Mouse (Mus musculus): ENCODE measurements at regions not wholly inside any gene's neighbourhood (a gene's known extent, or its start where the extent isn't known, plus 50 kb on each side); places are given as distances from the start of the nearest gene placed in this dataset.
"Not testable (repeated sequence)": the region's sequence is repeated elsewhere in the genome, so short reads cannot be mapped to it uniquely, and the experiment has no call there.

GRCm38 (mm10) chr12:65325347-65325746 is 100.0 kb downstream of the Wdr20rt start:
- DNase-seq (ENCODE audit: low spot score in 2 of 2): no peak

GRCm38 (mm10) chr12:65328532-65328931 is 103.2 kb downstream of the Wdr20rt start:
- no peak for DNase-seq (ENCODE audit: low spot score in 2 of 2)

- DNase-seq (ENCODE audit: low spot score in 2 of 2): no peak
Measured at GRCm38 (mm10) chr12:65329678-65330077, 104.4 kb downstream of the Wdr20rt start.

- DNase-seq (ENCODE audit: low spot score in 2 of 2): no peak
Measured at GRCm38 (mm10) chr12:65340009-65340408, 114.7 kb downstream of the Wdr20rt start.

- DNase-seq (ENCODE audit: low spot score in 2 of 2): no peak
Measured at GRCm38 (mm10) chr12:65347251-65347650, 121.9 kb downstream of the Wdr20rt start.

- no peak for DNase-seq (ENCODE audit: low spot score in 2 of 2)
Measured at GRCm38 (mm10) chr12:65349535-65349934, 124.2 kb downstream of the Wdr20rt start.

- DNase-seq (ENCODE audit: low spot score in 2 of 2): no peak
Measured at GRCm38 (mm10) chr12:65364179-65364578, 138.9 kb downstream of the Wdr20rt start.

GRCm38 (mm10) chr12:65367334-65367733 is 142.0 kb downstream of the Wdr20rt start:
- no peak for DNase-seq (ENCODE audit: low spot score in 2 of 2)

- no peak for DNase-seq (ENCODE audit: low spot score in 2 of 2)
Measured at GRCm38 (mm10) chr12:65367866-65368419, 142.6 kb downstream of the Wdr20rt start.

- DNase-seq (ENCODE audit: low spot score in 2 of 2): no peak
Measured at GRCm38 (mm10) chr12:65371650-65372049, 146.3 kb downstream of the Wdr20rt start.

- no peak for DNase-seq (ENCODE audit: low spot score in 2 of 2)
Measured at GRCm38 (mm10) chr12:65379321-65379720, 154.0 kb downstream of the Wdr20rt start.

GRCm38 (mm10) chr12:65382118-65382791 is 156.9 kb downstream of the Wdr20rt start:
- no peak for DNase-seq (ENCODE audit: low spot score in 2 of 2)

- not testable (repeated sequence) for DNase-seq (ENCODE audit: low spot score in 2 of 2)
Measured at GRCm38 (mm10) chr12:65382796-65383195, 157.5 kb downstream of the Wdr20rt start.

GRCm38 (mm10) chr12:65386005-65386645 is 160.8 kb downstream of the Wdr20rt start:
- no peak for DNase-seq (ENCODE audit: low spot score in 2 of 2)

- no peak for DNase-seq (ENCODE audit: low spot score in 2 of 2)
Measured at GRCm38 (mm10) chr12:65387042-65387441, 161.7 kb downstream of the Wdr20rt start.

GRCm38 (mm10) chr12:65389512-65389911 is 164.2 kb downstream of the Wdr20rt start:
- no peak for DNase-seq (ENCODE audit: low spot score in 2 of 2)

GRCm38 (mm10) chr12:65390330-65390729 is 165.0 kb downstream of the Wdr20rt start:
- peak; percentile 13 to 20 for DNase-seq (ENCODE audit: low spot score in 2 of 2)

GRCm38 (mm10) chr12:65401728-65402419 is 176.6 kb downstream of the Wdr20rt start:
- peak; percentile 19 to 58 for DNase-seq (ENCODE audit: low spot score in 2 of 2)

- DNase-seq (ENCODE audit: low spot score in 2 of 2): no peak
Measured at GRCm38 (mm10) chr12:65403124-65403523, 177.8 kb downstream of the Wdr20rt start.

GRCm38 (mm10) chr12:65413034-65413700 is 187.8 kb downstream of the Wdr20rt start:
- DNase-seq (ENCODE audit: low spot score in 2 of 2): no peak

- DNase-seq (ENCODE audit: low spot score in 2 of 2): no peak
Measured at GRCm38 (mm10) chr12:65414393-65414792, 189.1 kb downstream of the Wdr20rt start.

- no peak for DNase-seq (ENCODE audit: low spot score in 2 of 2)
Measured at GRCm38 (mm10) chr12:65416909-65417308, 191.6 kb downstream of the Wdr20rt start.

Data from frontal cortex, postnatal 14 days (tissue).